Mouse (Mus musculus) liver, embryonic 16.5 days (tissue): ENCODE data around the gene Bet1. TPM values are rescaled to one million over a fixed set of nuclear protein-coding genes. Genes with fewer than 3 reads are reported as not detected.

ENCODE experiments used
- ATAC-seq: fragments of 200-750 bp; cut with Nextera tagmentation; 2 replicates; pipeline ENCODE4 v1.8.0; 2017; ENCODE audit warnings: low read depth, mild to moderate bottlenecking, moderate number of reproducible peaks, moderate library complexity
- H3K27ac ChIP-seq: fragments of 300-500 bp; sonication (generic); 2 replicates; pipeline ENCODE4 v1.5.1; 2014; ENCODE audit warnings: mild to moderate bottlenecking, low read length
- H3K27me3 ChIP-seq: fragments of 300-500 bp; sonication (generic); 2 replicates; pipeline ENCODE4 v1.6.1; 2014; ENCODE audit warnings: low read depth, low read length, mixed read lengths; ENCODE audit not compliant: control insufficient read depth, insufficient read depth
- H3K36me3 ChIP-seq: fragments of 300-500 bp; sonication (generic); 2 replicates; pipeline ENCODE4 v1.6.1; 2014; ENCODE audit warnings: mild to moderate bottlenecking; ENCODE audit not compliant: control insufficient read depth, insufficient read depth
- H3K4me1 ChIP-seq: fragments of 300-500 bp; sonication (generic); 2 replicates; pipeline ENCODE4 v1.6.1; 2014; ENCODE audit warnings: low read depth, low read length, mixed read lengths; ENCODE audit not compliant: control insufficient read depth
- H3K4me2 ChIP-seq: fragments of 300-500 bp; sonication (generic); 2 replicates; pipeline ENCODE4 v1.6.1; 2014; ENCODE audit warnings: low read depth, low read length, mixed read lengths
- H3K4me3 ChIP-seq: fragments of 300-500 bp; sonication (generic); 2 replicates; pipeline ENCODE4 v1.5.1; 2014; ENCODE audit warnings: low read depth, mild to moderate bottlenecking, low read length
- H3K9ac ChIP-seq: fragments of 300-500 bp; sonication (generic); 2 replicates; pipeline ENCODE4 v1.6.1; 2014; ENCODE audit warnings: low read depth, low read length
- H3K9me3 ChIP-seq: fragments of 300-500 bp; sonication (generic); replicated peaks from 2 replicates; pipeline ENCODE4 v1.6.1; 2016; ENCODE audit warnings: low read length; ENCODE audit not compliant: control insufficient read depth
- WGBS: fragments of 180-500 bp; shearing (Covaris S2); extraction: QIAGEN DNeasy Blood & Tissue Kit; methylation state at CpG from one replicate; pipeline ENCODE4 v1.1.7; 2014; ENCODE audit not compliant: insufficient replicate concordance; 5-methylcytosine and 5-hydroxymethylcytosine counted together
- polyA plus RNA-seq: library from polyadenylated mRNA; unstranded; fragments of >200 nt; fragmentation: Nextera tagmentation; extraction: Ambion mirVana; gene quantifications from 2 replicates; pipeline ENCODE4 v1.2.1, GENCODE M21; 2015

Bet1 gene
- polyA plus RNA-seq, 1 experiment from 2014 or later = 37.7 TPM

DNA sequence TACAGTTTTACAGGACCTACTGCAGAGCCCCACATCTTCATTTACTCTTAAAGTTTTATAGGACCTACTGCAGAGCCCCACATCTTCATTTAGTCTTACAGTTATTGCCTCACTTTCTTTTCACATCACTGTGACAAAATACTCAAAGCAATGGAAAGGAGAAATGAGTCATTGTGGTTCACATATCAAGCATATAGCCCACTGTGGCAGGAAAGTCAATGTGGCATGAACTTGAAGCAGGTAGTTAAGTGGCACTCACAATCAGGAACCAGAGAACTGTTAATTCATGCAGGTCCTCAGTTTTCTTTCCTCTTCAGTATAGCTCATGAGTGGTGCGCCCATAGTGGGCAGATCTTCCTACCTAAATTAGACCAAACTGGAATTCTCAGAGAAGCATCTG is 39.6 kb downstream of the Bet1 start:
- Histone ChIP-seq H3K4me2 (no peak overlapping the region), H3K4me1 (no peaks in the 10 kb centered on the region), H3K9me3 (no peaks in the 10 kb centered on the region), H3K27ac (no peak overlapping the region), H3K36me3 (no peaks in the 10 kb centered on the region), H3K9ac (no peak overlapping the region), H3K4me3 (no peak overlapping the region), H3K27me3 (no peaks in the 10 kb centered on the region)
- 61% methylated on average over 1 of the region's 1 CpGs for WGBS
- no peak for ATAC-seq

- no peaks in the 10 kb centered on the region for H3K4me1 ChIP-seq
- no peaks in the 10 kb centered on the region for H3K36me3 ChIP-seq
- no peak for ATAC-seq
- WGBS = 38% methylated on average over 1 of the region's 1 CpGs
- H3K27ac ChIP-seq = no peak overlapping the region
- H3K9ac ChIP-seq = no peak overlapping the region
- no peak overlapping the region for H3K4me3 ChIP-seq
- no peaks in the 10 kb centered on the region for H3K27me3 ChIP-seq
- H3K9me3 ChIP-seq = no peaks in the 10 kb centered on the region
- H3K4me2 ChIP-seq = no peak overlapping the region
Measured at GRCm38 (mm10) chr6:4041821-4042220, 45.0 kb downstream of the Bet1 start.

DNA sequence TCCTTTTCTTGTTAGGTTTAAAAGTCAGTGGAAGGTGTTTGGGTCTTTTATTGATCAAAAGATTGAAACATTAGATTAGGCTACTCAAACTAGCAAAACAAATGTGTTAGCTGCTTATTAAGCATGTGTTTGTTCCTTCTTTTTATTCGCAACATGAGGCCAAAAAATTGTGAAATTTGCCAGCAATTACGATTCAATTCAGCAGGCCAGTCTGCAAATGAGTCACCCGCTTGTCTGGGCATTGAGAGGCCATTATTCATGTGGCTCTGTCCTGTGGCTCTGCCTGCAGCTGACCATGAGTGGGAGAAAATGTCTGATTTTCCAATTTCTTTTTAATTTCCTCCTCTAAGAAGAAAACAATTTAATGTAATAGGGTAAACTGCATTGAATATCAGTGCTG is 55.8 kb downstream of the Bet1 start:
- Histone ChIP-seq H3K4me1 (no peaks in the 10 kb centered on the region), H3K9me3 (no peaks in the 10 kb centered on the region), H3K27me3 (no peaks in the 10 kb centered on the region), H3K4me3 (no peak overlapping the region), H3K9ac (no peak overlapping the region), H3K27ac (no peak overlapping the region), H3K4me2 (no peak overlapping the region), H3K36me3 (no peaks in the 10 kb centered on the region)
- no peak for ATAC-seq
- WGBS = 59% methylated on average over 3 of the region's 3 CpGs

Other genes with a start within 250 kb of the Bet1 start
- gene Tfpi2, start 98.1 kb downstream of the Bet1 start, polyA plus RNA-seq = 26.2 and 27.9 TPM in 2 replicates
- gene Gngt1, start 93.2 kb downstream of the Bet1 start, polyA plus RNA-seq = 0.11 TPM in 1 of 2 replicates, not detected in the other
- 29.6 and 31.0 TPM in 2 replicates for gene Gng11, start 83.1 kb downstream of the Bet1 start, polyA plus RNA-seq